Mouse (Mus musculus) cerebellum, adult 11 months (tissue): Measurements from ENCODE around the gene Pkd2l1.

ENCODE experiments used
- DNase-seq: peaks from one replicate; pipeline ENCODE4 v3.0.0; 2022

Pkd2l1 gene

GRCm38 (mm10) chr19:44103001-44103400 is 89.2 kb downstream of the Pkd2l1 start:
- DNase-seq = no peak

GRCm38 (mm10) chr19:44100840-44101239 is 91.4 kb downstream of the Pkd2l1 start:
- DNase-seq = no peak
